Mouse (Mus musculus) lung, postnatal 0 days (tissue): ENCODE measurements around the gene Fat1. TPM values are rescaled to one million over a fixed set of nuclear protein-coding genes. Genes with fewer than 3 reads are reported as not detected.

ENCODE experiments used
- ATAC-seq: fragments of 200-750 bp; cut with Nextera tagmentation; 2 replicates; pipeline ENCODE4 v1.8.0; 2017; ENCODE audit warnings: moderate library complexity
- DNase-seq: peaks from one replicate; pipeline ENCODE4 v3.0.0-alpha.2; 2016; ENCODE audit warnings: low spot score
- H3K27ac ChIP-seq: fragments of 300-500 bp; sonication (generic); 2 replicates; pipeline ENCODE4 v1.5.1; 2014; ENCODE audit warnings: antibody characterized with exemption, mild to moderate bottlenecking, low read length, mixed read lengths
- H3K27me3 ChIP-seq: fragments of 300-500 bp; sonication (generic); replicated peaks from 2 replicates; pipeline ENCODE4 v1.6.1; 2014; ENCODE audit warnings: low read length, mixed read lengths; ENCODE audit not compliant: insufficient read depth
- H3K36me3 ChIP-seq: fragments of 300-500 bp; sonication (generic); 2 replicates; pipeline ENCODE4 v1.6.1; 2014; ENCODE audit warnings: low read length, mixed read lengths; ENCODE audit not compliant: insufficient read depth
- H3K4me1 ChIP-seq: fragments of 300-500 bp; sonication (generic); 2 replicates; pipeline ENCODE4 v1.6.1; 2014; ENCODE audit warnings: antibody characterized with exemption, low read depth, low read length, mixed read lengths; ENCODE audit not compliant: insufficient read depth
- H3K4me2 ChIP-seq: fragments of 300-500 bp; sonication (generic); replicated peaks from 2 replicates; pipeline ENCODE4 v1.6.1; 2014; ENCODE audit warnings: low read depth, mild to moderate bottlenecking, low read length, moderate library complexity, mixed read lengths
- H3K4me3 ChIP-seq: fragments of 300-500 bp; sonication (generic); 2 replicates; pipeline ENCODE4 v1.5.1; 2014; ENCODE audit warnings: low read depth, low read length
- H3K9ac ChIP-seq: fragments of 300-500 bp; sonication (generic); replicated peaks from 2 replicates; pipeline ENCODE4 v1.6.1; 2014; ENCODE audit warnings: low read depth, mild to moderate bottlenecking
- H3K9me3 ChIP-seq: fragments of 300-500 bp; sonication (generic); 2 replicates; pipeline ENCODE4 v1.6.1; 2016; ENCODE audit warnings: low read length, mixed read lengths
- CTCF ChIP-seq: IDR thresholded peaks from 2 replicates; pipeline ENCODE4 v1.5.1; 2016; ENCODE audit warnings: antibody characterized with exemption, mild to moderate bottlenecking
- EP300 ChIP-seq: IDR thresholded peaks from 2 replicates; pipeline ENCODE4 v1.6.1; 2016; ENCODE audit warnings: antibody characterized with exemption, mild to moderate bottlenecking, control low read depth
- whole genome bisulfite sequencing: fragments of 180-500 bp; shearing (Covaris S2); extraction: QIAGEN DNeasy Blood & Tissue Kit; methylation state at CpG from one replicate; pipeline ENCODE4 v1.1.7; 2014; 5-methylcytosine and 5-hydroxymethylcytosine counted together
- polyA plus RNA-seq: library from polyadenylated mRNA; unstranded; fragments of >200 nt; fragmentation: Nextera tagmentation; extraction: Ambion mirVana; gene quantifications from 2 replicates; pipeline ENCODE4 v1.2.1, GENCODE M21; 2015

Gene Fat1
- polyA plus RNA-seq, 1 experiment from 2014 or later = 7.3 TPM

DNA sequence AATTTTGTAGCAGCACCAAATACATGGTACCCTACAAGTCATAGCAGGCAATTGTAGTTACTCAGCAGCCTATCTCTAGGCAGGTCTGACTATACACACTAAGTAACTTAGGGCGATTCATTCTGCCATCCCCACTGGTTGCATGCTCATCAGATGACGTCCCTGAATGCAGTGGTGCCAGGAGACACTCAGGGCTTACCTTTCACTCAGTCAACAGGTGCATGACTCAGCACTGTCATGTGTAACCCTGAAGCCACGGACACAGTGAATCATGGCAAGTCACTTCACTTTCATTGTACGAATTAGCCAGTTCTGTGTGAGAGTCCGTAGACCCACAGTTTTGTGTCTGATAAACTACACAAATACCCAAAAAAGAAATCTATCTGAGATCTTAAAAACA is 10.3 kb upstream of the Fat1 start:
- ATAC-seq (no peak), DNase-seq (no peak)
- WGBS = 84% methylated on average over 5 of the region's 5 CpGs
- TF ChIP-seq EP300 = no peak
- TF ChIP-seq CTCF = no peak
- H3K9ac ChIP-seq = no peak overlapping the region
- H3K27me3 ChIP-seq = no peaks in the 10 kb centered on the region
- no peaks in the 10 kb centered on the region for H3K4me1 ChIP-seq
- no peak overlapping the region for H3K27ac ChIP-seq
- no peaks in the 10 kb centered on the region for H3K36me3 ChIP-seq
- H3K9me3 ChIP-seq = no peaks in the 10 kb centered on the region
- no peak overlapping the region for H3K4me3 ChIP-seq
- H3K4me2 ChIP-seq = no peak overlapping the region

DNA sequence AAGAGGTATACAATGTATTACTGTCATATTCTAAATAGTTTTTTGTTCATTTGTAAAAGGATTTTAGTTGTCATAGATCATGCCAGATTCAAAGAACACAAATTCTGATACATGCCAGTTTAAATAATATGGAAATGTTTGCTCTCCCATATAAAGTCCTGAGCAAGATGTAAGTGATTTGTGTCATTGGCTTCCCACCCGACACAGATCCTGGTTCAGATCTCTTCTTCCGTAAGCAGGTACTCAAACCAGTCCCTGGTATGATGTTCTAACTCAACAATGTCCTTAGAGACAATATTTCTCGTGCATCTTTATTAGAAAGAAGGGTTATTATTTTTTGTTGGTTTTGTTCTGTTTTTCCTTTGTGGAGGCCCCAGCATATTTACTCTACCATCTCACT is 5.2 kb upstream of the Fat1 start:
- H3K36me3 ChIP-seq = no peaks in the 10 kb centered on the region
- no peaks in the 10 kb centered on the region for H3K9me3 ChIP-seq
- no peaks in the 10 kb centered on the region for H3K27me3 ChIP-seq
- H3K4me1 ChIP-seq = peaks cover 6% of the 10 kb centered on the region; the same call in 1 of the 2 replicates
- no peak for DNase-seq
- no peak for TF ChIP-seq EP300
- TF ChIP-seq CTCF = no peak
- WGBS = 89% methylated on average over 3 of the region's 3 CpGs
- no peak overlapping the region for H3K4me3 ChIP-seq
- H3K27ac ChIP-seq = no peak overlapping the region
- ATAC-seq = no peak
- H3K4me2 ChIP-seq = no peak overlapping the region
- no peak overlapping the region for H3K9ac ChIP-seq

DNA sequence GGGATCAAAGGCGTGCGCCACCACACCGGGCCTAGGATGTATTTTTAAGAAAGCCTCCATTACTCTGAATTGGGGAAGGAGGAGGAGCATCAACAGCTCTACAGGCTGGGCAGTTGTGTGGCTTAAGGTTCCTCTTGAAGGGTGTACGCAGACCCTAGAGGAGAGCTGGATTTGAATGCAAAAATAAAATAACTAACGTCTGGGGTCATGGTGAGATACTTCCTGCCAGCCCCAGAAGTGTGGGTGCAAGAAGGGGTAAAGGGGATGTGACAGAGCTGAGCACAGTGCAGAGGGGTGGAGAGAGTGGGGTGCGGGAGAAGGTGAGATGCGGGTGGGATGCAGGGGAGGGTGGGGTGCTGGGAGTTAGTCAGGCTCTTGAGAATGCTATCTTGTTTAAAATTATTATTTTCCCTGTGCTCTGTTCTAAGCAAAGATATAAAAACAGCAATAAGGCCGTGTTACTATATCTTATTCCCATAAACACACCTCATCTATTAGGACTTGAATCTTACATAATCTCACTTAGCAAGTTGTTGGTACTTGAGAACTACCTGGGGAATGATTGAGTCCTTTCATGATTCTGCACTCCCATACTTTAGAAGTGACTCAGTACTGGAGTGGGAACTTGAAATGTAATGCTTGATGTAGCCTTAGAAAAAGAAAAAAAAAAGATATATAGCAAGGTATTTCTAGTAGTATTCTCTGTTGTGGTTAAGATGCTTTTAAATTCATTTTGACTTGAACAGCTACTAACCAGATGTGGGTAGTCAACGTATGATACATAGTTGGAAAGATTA is 2.5 kb upstream of the Fat1 start:
- ATAC-seq = no peak
- 79% methylated on average over 9 of the region's 9 CpGs for WGBS
- H3K9ac ChIP-seq = no peak overlapping the region
- no peak overlapping the region for H3K27ac ChIP-seq
- no peaks in the 10 kb centered on the region for H3K27me3 ChIP-seq
- no peaks in the 10 kb centered on the region for H3K9me3 ChIP-seq
- TF ChIP-seq EP300 (peak; percentile 73), CTCF (no peak)
- H3K4me3 ChIP-seq = no peak overlapping the region
- DNase-seq = peak; percentile 87
- H3K4me1 ChIP-seq = peaks cover 6% of the 10 kb centered on the region; the same call in 1 of the 2 replicates
- H3K4me2 ChIP-seq = no peak overlapping the region
- H3K36me3 ChIP-seq = no peaks in the 10 kb centered on the region

DNA sequence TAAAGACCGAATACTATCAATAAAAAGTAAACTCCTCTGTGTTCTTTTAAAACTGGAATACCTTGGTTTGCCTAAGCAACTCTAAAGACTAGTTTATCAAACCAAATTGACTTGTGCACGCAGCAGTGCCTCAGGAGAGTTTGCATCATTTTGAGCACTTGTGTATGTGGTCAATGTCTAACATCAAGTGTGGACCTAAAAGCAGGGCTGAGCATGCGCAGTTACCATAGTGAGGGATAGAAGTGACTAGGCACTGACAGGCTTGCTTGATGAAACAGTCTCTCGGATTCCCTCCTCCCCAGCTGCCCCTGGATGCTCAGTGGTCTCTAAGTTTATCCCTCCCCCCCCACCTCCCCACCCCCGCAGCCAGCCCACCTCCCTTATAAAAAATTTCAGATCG is 1.8 kb upstream of the Fat1 start:
- WGBS = 36% methylated on average over 6 of the region's 6 CpGs
- no peaks in the 10 kb centered on the region for H3K27me3 ChIP-seq
- peaks cover 6% of the 10 kb centered on the region; the same call in 1 of the 2 replicates for H3K4me1 ChIP-seq
- H3K36me3 ChIP-seq = no peaks in the 10 kb centered on the region
- no peak overlapping the region for H3K27ac ChIP-seq
- no peak for TF ChIP-seq EP300
- no peak for TF ChIP-seq CTCF
- H3K9me3 ChIP-seq = no peaks in the 10 kb centered on the region
- peak overlapping the region; percentile 86; the same call in 1 of the 2 replicates for H3K4me2 ChIP-seq
- H3K4me3 ChIP-seq = no peak overlapping the region
- DNase-seq (peak; percentile 40), ATAC-seq (no peak)
- H3K9ac ChIP-seq = no peak overlapping the region

DNA sequence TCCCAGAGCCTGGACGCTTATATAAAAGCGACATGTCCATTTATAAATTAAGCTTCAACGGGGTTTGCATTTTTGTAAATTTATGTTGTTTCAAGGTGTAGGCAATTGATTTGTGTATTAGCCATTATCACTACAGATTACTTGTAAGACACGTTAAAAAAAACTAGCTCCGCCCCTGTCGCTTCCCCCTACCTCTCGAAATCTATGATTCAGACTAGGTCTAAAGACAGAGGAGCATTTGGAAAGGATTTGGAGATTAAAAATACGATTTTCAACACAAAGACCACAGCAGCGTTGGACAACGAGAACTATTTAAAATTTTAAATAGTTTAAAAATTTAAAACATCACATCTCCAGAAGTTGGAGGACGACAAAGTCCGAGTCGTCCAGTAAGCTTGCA is 831 bp upstream of the Fat1 start:
- ATAC-seq = no peak
- H3K4me1 ChIP-seq = peaks cover 6% of the 10 kb centered on the region; the same call in 1 of the 2 replicates
- H3K27ac ChIP-seq = peak overlapping the region; percentile 93
- H3K36me3 ChIP-seq = no peaks in the 10 kb centered on the region
- WGBS = 2% methylated on average over 13 of the region's 13 CpGs
- peak overlapping the region; percentile 86 for H3K4me2 ChIP-seq
- no peaks in the 10 kb centered on the region for H3K9me3 ChIP-seq
- TF ChIP-seq EP300 (no peak), CTCF (no peak)
- peak; percentile 26 for DNase-seq
- H3K9ac ChIP-seq = peak overlapping the region; percentile 53
- no peaks in the 10 kb centered on the region for H3K27me3 ChIP-seq
- H3K4me3 ChIP-seq = peak overlapping the region; percentile 75

DNA sequence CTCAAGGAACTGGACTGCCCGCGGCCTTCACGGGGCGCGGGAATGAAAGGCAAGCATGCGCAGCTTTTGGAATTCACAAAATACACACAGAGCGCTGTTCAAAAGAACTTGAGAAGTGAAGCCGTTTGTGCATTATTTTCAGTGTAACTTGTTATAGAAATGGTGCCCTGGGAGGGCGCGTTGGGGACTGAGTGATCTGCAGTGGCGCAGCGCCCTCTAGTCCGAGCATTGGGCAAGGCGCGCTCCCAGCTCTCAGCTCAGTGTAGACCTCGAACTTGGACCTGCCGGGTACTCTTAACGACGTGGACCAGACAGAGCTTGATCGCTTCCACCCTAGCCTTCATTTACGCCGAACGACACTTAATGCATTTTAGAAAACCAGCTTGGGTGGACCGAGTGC is 494 bp downstream of the Fat1 start:
- WGBS = 0% methylated on average over 24 of the region's 24 CpGs
- Histone ChIP-seq H3K27ac (peak overlapping the region; percentile 93), H3K36me3 (no peaks in the 10 kb centered on the region), H3K4me1 (peaks cover 6% of the 10 kb centered on the region; the same call in 1 of the 2 replicates), H3K4me2 (peak overlapping the region; percentile 86), H3K9ac (peak overlapping the region; percentile 53), H3K4me3 (peak overlapping the region; percentile 75), H3K9me3 (no peaks in the 10 kb centered on the region), H3K27me3 (no peaks in the 10 kb centered on the region)
- ATAC-seq = peak; percentile 73
- peak; percentile 97 for DNase-seq
- TF ChIP-seq CTCF = peak; percentile 95
- TF ChIP-seq EP300 = peak; percentile 31; the same call in 1 of the 2 replicates
